Mouse (Mus musculus): ENCODE measurements around the gene Il17ra. TPM values are rescaled to one million over a fixed set of nuclear protein-coding genes. Genes with fewer than 3 reads are reported as not detected.
A peak's percentile ranks its signal among the peaks of the same experiment; 100 is the strongest.

Il17ra gene
- polyA plus RNA-seq, 1 experiment: 7.3 TPM

- no peak for DNase-seq (ENCODE audit: low spot score)
Measured at GRCm38 (mm10) chr6:120508645-120509044, 45.6 kb downstream of the Il17ra start.

DNA sequence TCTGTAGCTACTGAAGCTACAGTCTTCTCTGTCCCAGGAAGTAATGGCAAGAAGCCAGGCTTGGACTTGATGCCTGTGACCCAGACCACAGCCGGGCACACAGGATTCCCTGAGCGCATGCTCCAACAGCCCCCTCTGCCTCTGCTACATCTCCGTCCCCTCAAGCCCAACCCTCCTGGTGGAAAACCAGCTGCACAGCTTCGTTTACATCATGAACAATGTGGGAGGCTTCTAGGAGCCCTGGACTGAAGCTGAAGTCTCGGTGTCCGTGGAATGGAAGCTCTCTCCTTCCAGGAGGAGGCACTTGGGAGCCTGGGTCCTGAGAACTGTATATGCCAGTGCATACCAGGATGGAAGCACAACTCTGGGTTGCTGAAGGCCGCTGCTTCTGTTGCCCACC, 46.9 kb downstream of the Il17ra start:
- DNase-seq (ENCODE audit: low spot score): no peak

GRCm38 (mm10) chr6:120510425-120510824, 47.4 kb downstream of the Il17ra start:
- DNase-seq (ENCODE audit: low spot score): no peak

- DNase-seq (ENCODE audit: low spot score): no peak
Measured at GRCm38 (mm10) chr6:120511212-120511611, 48.2 kb downstream of the Il17ra start.

GRCm38 (mm10) chr6:120516422-120516821, 53.4 kb downstream of the Il17ra start:
- DNase-seq (ENCODE audit: low spot score): no peak

DNA sequence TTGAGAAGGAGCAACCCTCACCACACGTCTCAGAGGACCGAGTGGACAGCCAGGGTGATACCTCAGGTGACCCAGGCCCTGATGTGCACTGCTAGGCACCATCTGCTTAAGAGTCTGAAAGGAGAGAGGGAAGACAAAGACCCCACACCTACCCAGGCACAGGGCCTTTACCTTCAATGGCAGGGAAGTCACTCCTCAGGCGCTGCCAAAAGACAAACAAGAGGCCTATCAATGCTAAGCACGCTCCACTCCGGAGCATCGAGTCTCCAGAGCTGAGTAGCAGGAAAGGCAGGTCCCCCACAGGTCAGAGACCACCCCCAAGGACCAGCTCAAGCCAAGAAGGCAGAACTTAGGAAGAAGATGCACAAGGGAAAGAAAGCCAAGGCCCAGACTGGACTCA, 53.8 kb downstream of the Il17ra start:
- no peak for DNase-seq (ENCODE audit: low spot score)

DNA sequence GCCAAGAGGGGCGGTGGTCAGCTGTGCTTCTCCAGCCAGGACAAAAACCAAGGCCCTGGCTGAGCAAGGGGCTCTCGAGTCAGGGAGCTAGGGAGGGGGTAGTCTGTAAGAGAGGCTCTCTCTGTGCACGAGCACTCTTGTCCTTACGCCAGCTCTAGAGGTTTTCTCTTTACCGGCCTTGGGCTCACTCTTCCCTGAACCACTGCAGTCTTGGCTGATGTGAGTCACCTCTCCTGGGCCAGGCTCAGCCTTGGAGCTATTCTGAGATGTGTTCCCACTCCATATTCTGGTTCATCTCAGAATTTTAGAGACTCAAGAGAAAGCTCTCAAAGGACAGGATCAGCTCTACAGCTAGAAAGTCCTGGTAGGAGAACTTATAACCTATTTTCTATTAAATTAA, 54.3 kb downstream of the Il17ra start:
- no peak for DNase-seq (ENCODE audit: low spot score)

GRCm38 (mm10) chr6:120519647-120520046, 56.6 kb downstream of the Il17ra start:
- no peak for DNase-seq (ENCODE audit: low spot score)

DNA sequence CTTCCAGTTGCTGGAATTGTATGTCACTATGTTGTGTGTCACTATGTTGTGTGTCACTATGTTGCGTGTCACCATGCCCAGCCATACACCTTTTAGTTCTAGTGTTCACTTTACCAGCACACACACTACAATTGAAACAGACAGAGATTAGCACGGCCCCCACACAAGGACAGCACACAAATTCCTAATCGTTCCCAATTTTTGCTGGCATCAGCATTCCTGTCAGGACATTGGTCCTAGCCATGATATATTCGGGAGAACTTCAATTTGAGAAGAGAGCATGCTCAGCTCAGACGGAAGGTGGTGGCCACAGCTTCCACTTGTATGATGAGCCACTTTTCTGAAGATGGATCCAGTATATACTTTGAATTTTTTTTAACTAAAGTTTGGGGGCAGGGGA, 61.7 kb downstream of the Il17ra start:
- no peak for DNase-seq (ENCODE audit: low spot score)

GRCm38 (mm10) chr6:120529123-120529522, 66.1 kb downstream of the Il17ra start:
- DNase-seq (ENCODE audit: low spot score): no peak

DNA sequence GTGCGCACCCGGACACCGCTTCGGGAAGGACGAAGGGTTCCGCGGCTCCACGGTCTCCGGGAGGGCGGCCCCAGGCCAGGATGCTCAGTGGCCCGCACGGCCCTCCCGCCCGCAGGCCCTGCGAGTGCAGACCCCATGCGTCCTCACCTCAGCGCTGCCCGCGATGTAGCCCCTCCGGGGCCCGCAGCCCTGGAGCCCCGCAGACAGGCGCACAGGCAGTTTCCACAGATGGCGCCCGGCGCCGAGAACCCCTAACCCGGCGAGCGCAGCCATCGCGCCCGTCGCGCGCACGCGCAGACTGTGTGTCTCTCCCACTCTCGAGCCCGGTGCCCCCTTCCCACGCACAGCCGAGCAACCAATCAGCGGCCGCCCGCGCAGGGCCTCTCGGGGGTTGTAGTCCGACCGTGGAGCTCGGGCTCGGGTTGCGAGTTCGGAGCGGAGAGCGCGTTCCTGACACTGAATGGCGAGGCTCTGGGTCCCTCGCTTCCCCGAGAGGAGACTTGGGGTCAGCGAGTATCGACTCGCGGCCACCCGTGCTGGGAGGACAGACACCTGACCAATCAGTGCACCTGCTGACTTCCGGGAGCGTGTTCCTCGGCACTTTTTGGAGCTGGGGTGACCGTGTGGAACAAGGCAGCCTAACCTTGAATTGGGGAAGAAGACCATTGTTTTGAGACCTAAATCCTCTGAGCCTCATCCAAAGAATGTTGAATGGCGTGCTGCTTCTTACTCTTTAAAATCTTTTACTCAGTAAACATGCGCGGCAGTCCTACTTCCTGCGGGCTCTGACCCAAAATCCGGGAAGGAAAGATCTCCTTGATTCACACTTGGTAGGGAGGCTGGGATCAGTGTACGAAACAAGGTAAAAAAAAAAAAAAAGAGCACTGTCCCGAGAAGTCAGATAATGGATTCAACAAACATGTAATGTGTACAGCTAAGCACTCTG, 68.2 kb downstream of the Il17ra start, which contains the start of gene Hdhd5:
Hdhd5 (minus strand) TSS at position 300 of the 946 bp plus-strand sequence.
- peak; percentile 89 for DNase-seq (ENCODE audit: low spot score)

- DNase-seq (ENCODE audit: low spot score): no peak
Measured at GRCm38 (mm10) chr6:120532594-120532993, 69.5 kb downstream of the Il17ra start.

GRCm38 (mm10) chr6:120536337-120536736, 73.3 kb downstream of the Il17ra start:
- DNase-seq (ENCODE audit: low spot score): no peak

Other genes with a start within 250 kb of the Il17ra start
- not detected in 2 replicates for gene D330020A13Rik, start 168.9 kb upstream of the Il17ra start, polyA plus RNA-seq (2012; rRNA removed)
- 0.40 and 0.45 TPM in 2 replicates for gene B4galnt3, start 168.7 kb upstream of the Il17ra start, polyA plus RNA-seq (2012; rRNA removed)
- 12.4 and 13.9 TPM in 2 replicates for gene Kdm5a, start 99.1 kb upstream of the Il17ra start, polyA plus RNA-seq (2012; rRNA removed)
- 9.8 and 10.1 TPM in 2 replicates for gene Ccdc77, start 98.9 kb upstream of the Il17ra start, polyA plus RNA-seq (2012; rRNA removed)
- gene Tmem121b, start 30.6 kb downstream of the Il17ra start, polyA plus RNA-seq (2012; rRNA removed): 0.01 TPM in 2 replicates
- gene Hdhd5, start 68.1 kb downstream of the Il17ra start, polyA plus RNA-seq (2012; rRNA removed): 15.5 and 20.1 TPM in 2 replicates
- 2.7 and 3.3 TPM in 2 replicates for gene Cecr2, start 203.1 kb downstream of the Il17ra start, polyA plus RNA-seq (2012; rRNA removed)

All from urinary bladder, adult 2 months (tissue).